Comparison of ENCODE assay signal across 10 mouse cellular contexts in genomic region chr13:110643897-110644213, GRCm38 (mm10).
A peak's percentile ranks its signal among the peaks of the same experiment; 100 is the strongest.
DNase-seq lines count a peak whose midpoint lies in the region; ATAC-seq and TF ChIP-seq lines count a peak whose summit lies in the region.
"Had no signal": no experiment of that assay in that cellular context is flagged by ENCODE, and none has a peak within 500 bp of the region (broad histone marks: within the 10 kb centered on the region; RNA-seq: fewer than 3 reads in every experiment).

No protein-coding gene starts in this region.

- peak overlapping the region; percentile 69 for H3K27ac ChIP-seq in heart, embryonic 12.5 days (ENCODE audit: poor library complexity, severe bottlenecking)
- no peak overlapping the region for H3K27ac ChIP-seq in liver, embryonic 13.5 days
- no peak overlapping the region for H3K27ac ChIP-seq in forebrain, postnatal 0 days (ENCODE audit: low read depth, low read length)
- H3K27ac ChIP-seq in thymus, adult 2 months (ENCODE audit: control insufficient read depth, insufficient read depth, low read length), result no peak overlapping the region

- DNase-seq in heart, adult 8-10 months (ENCODE audit: low spot score), result no peak
- no peak for DNase-seq in liver, embryonic 13.5 days
- no peak for DNase-seq in liver
- no peak for DNase-seq in forebrain, postnatal 0 days
- DNase-seq in thymus, adult 2 months, result no peak
- no peak for DNase-seq in adrenal gland, adult (ENCODE audit: inconsistent age in 2 of 2, low spot score in 1 of 2)
- DNase-seq: right cerebral cortex, postnatal 4 days; thymus, postnatal 25 days had no signal

- H3K79me2 ChIP-seq in myocyte (ENCODE audit: control insufficient read depth, insufficient read depth), result no peaks in the 10 kb centered on the region

- TF ChIP-seq CTCF in forebrain, postnatal 0 days (IDR thresholded peaks at IDR 0.05; ENCODE audit: low read depth), result no peak
- no peak for TF ChIP-seq CTCF in thymus, adult 2 months (IDR thresholded peaks at IDR 0.05; ENCODE audit: borderline replicate concordance, control insufficient read depth, extremely low read depth, insufficient read depth, low read length, poor library complexity)

- no peak overlapping the region for H3ac ChIP-seq in myocyte (ENCODE audit: control insufficient read depth, insufficient read length)

- peak overlapping the region; percentile 43 for H3K4me2 ChIP-seq in heart, embryonic 12.5 days
- peak overlapping the region; percentile 10; the same call in 1 of the 2 replicates for H3K4me2 ChIP-seq in liver, embryonic 13.5 days
- peak overlapping the region; percentile 29 for H3K4me2 ChIP-seq in forebrain, postnatal 0 days (ENCODE audit: low read depth)
- peak overlapping the region; percentile 70 for H3K4me2 ChIP-seq in myocyte (ENCODE audit: low read depth)

- no peak overlapping the region for H3K4me3 ChIP-seq in heart, embryonic 12.5 days
- H3K4me3 ChIP-seq in liver, embryonic 13.5 days (replicated peaks), result no peak overlapping the region
- no peak overlapping the region for H3K4me3 ChIP-seq in forebrain, postnatal 0 days (ENCODE audit: low read depth, low read length)
- peak overlapping the region; percentile 2 for H3K4me3 ChIP-seq in myocyte
- H3K4me3 ChIP-seq in thymus, adult 2 months (ENCODE audit: control insufficient read depth, insufficient read depth, low read length), result no peak overlapping the region

- peaks cover 13% of the 10 kb centered on the region for H3K4me1 ChIP-seq in heart, embryonic 12.5 days (replicated peaks)
- no peaks in the 10 kb centered on the region for H3K4me1 ChIP-seq in liver, embryonic 13.5 days (replicated peaks)
- H3K4me1 ChIP-seq in forebrain, postnatal 0 days (ENCODE audit: insufficient read depth), result 0 out of 2 replicates have a peak, but pooled peaks cover 7% of the 10 kb centered on the region
- no peaks in the 10 kb centered on the region for H3K4me1 ChIP-seq in thymus, adult 2 months (replicated peaks; ENCODE audit: control insufficient read depth, insufficient read depth, low read length)

- TF ChIP-seq POLR2A in myocyte (IDR thresholded peaks at IDR 0.05; ENCODE audit: insufficient read length, low read depth), result no peak
- no peak for TF ChIP-seq POLR2A in thymus, adult 2 months (IDR thresholded peaks at IDR 0.05; ENCODE audit: control insufficient read depth, extremely low read depth, insufficient read depth, low read length, poor library complexity)

- 47% methylated on average over 3 of the region's 3 CpGs for WGBS in heart, embryonic 12.5 days
- 45% methylated on average over 3 of the region's 3 CpGs for WGBS in liver, embryonic 13.5 days (ENCODE audit: insufficient replicate concordance)
- 12% methylated on average over 3 of the region's 3 CpGs for WGBS in forebrain, postnatal 0 days
- WGBS in thymus, adult 2 months, result 91% methylated on average over 3 of the region's 3 CpGs

- H3K36me3 ChIP-seq in heart, embryonic 12.5 days, result no peaks in the 10 kb centered on the region
- H3K36me3 ChIP-seq in liver, embryonic 13.5 days, result no peaks in the 10 kb centered on the region
- H3K36me3 ChIP-seq in forebrain, postnatal 0 days (ENCODE audit: insufficient read depth), result no peaks in the 10 kb centered on the region
- no peaks in the 10 kb centered on the region for H3K36me3 ChIP-seq in myocyte (ENCODE audit: control insufficient read depth, insufficient read depth)
- no peaks in the 10 kb centered on the region for H3K36me3 ChIP-seq in thymus, adult 2 months (ENCODE audit: control insufficient read depth, insufficient read depth, low read length)

- H3K9me3 ChIP-seq in heart, embryonic 12.5 days (replicated peaks), result no peaks in the 10 kb centered on the region
- H3K9me3 ChIP-seq in liver, embryonic 13.5 days (replicated peaks), result no peaks in the 10 kb centered on the region
- H3K9me3 ChIP-seq in forebrain, postnatal 0 days (ENCODE audit: low read length), result no peaks in the 10 kb centered on the region

- no peak overlapping the region for H3K9ac ChIP-seq in heart, embryonic 12.5 days
- H3K9ac ChIP-seq in liver, embryonic 13.5 days, result no peak overlapping the region
- no peak overlapping the region for H3K9ac ChIP-seq in forebrain, postnatal 0 days

- no peaks in the 10 kb centered on the region for H3K27me3 ChIP-seq in heart, embryonic 12.5 days (replicated peaks)
- no peaks in the 10 kb centered on the region for H3K27me3 ChIP-seq in liver, embryonic 13.5 days
- H3K27me3 ChIP-seq in forebrain, postnatal 0 days (ENCODE audit: insufficient read depth, low read length), result no peaks in the 10 kb centered on the region
- H3K27me3 ChIP-seq in myocyte (ENCODE audit: control insufficient read depth, insufficient read depth, insufficient read length), result no peaks in the 10 kb centered on the region
- H3K27me3 ChIP-seq in thymus, adult 2 months (ENCODE audit: control insufficient read depth, insufficient read depth, low read length), result no peaks in the 10 kb centered on the region

- ATAC-seq in heart, embryonic 12.5 days (ENCODE audit: insufficient number of reproducible peaks, low FRiP score), result no peak
- ATAC-seq in liver, embryonic 13.5 days (ENCODE audit: low read depth), result no peak
- peak; percentile 36; the same call in 1 of the 2 replicates for ATAC-seq in forebrain, postnatal 0 days

TF ChIP-seq in myocyte, 11 proteins besides CTCF, POLR2A, EP300 and RAD21:
- TF ChIP-seq MYOG (IDR thresholded peaks at IDR 0.05; ENCODE audit: control insufficient read depth in 1 of 3, insufficient read depth in 1 of 3, insufficient read length in 2 of 3, low read depth in 2 of 3) (no peak), CEBPB (IDR thresholded peaks at IDR 0.05; ENCODE audit: insufficient read depth, poor library complexity, severe bottlenecking) (no peak), MYOD1 (IDR thresholded peaks at IDR 0.05; ENCODE audit: control insufficient read depth in 1 of 3, insufficient read length in 2 of 3, low read depth in 2 of 3) (no peak), REST (IDR thresholded peaks at IDR 0.05; ENCODE audit: insufficient read depth, insufficient read length) (no peak), MAX (IDR thresholded peaks at IDR 0.05; ENCODE audit: low read depth) (no peak), SRF (IDR thresholded peaks at IDR 0.05; ENCODE audit: control insufficient read depth, insufficient read length, low read depth) (no peak), USF1 (IDR thresholded peaks at IDR 0.05; ENCODE audit: low read depth) (no peak), E2F4 (IDR thresholded peaks at IDR 0.05; ENCODE audit: insufficient read depth) (no peak), TCF3 (IDR thresholded peaks at IDR 0.05; ENCODE audit: insufficient read length, low read depth) (no peak), TCF12 (IDR thresholded peaks at IDR 0.05; ENCODE audit: insufficient read depth, poor library complexity, severe bottlenecking) (no peak), POLR2AphosphoS2 (IDR thresholded peaks at IDR 0.05; ENCODE audit: insufficient read length, low read depth) (no peak)

Comparison
In these comparisons a context has a peak if more than half of its experiments do, and no peak if none do; other contexts are left out.
1. H3K4me2 ChIP-seq: peak in every context shown above with its lines; median percentile 70 in myocyte; 43 in heart, embryonic 12.5 days; 29 in forebrain, postnatal 0 days; 10 in liver, embryonic 13.5 days.